Mouse (Mus musculus) urinary bladder, adult 18-20 months (tissue): ENCODE results near the gene Siglecf.
A peak's percentile ranks its signal among the peaks of the same experiment; 100 is the strongest.
"Not testable (repeated sequence)": the region's sequence is repeated elsewhere in the genome, so short reads cannot be mapped to it uniquely, and the experiment has no call there.

ENCODE experiments used
- DNase-seq, 2 experiments: peaks; one replicate each; pipeline ENCODE4 v3.0.0; 2022; ENCODE audit warnings: low spot score in 2 of 2, mixed read lengths in 2 of 2

Gene Siglecf

GRCm38 (mm10) chr7:43351154-43351553 lies at the start of gene Siglecf:
Siglecf (plus strand) TSS chr7:43351341.
- no peak for DNase-seq

- no peak for DNase-seq
Measured at GRCm38 (mm10) chr7:43305235-43305634, 45.9 kb upstream of the Siglecf start.

- DNase-seq = no peak
Measured at GRCm38 (mm10) chr7:43309069-43309468, 42.1 kb upstream of the Siglecf start.

GRCm38 (mm10) chr7:43311632-43312031 lies 39.5 kb upstream of the Siglecf start:
- DNase-seq = no peak

- DNase-seq = no peak
Measured at GRCm38 (mm10) chr7:43312386-43313012, 38.6 kb upstream of the Siglecf start.

- DNase-seq = peak; percentile 80 to 82
Measured at GRCm38 (mm10) chr7:43313013-43313428, 38.1 kb upstream of the Siglecf start, which contains the start of gene Zfp715. Zfp715 (minus strand) TSS chr7:43313294.

- no peak for DNase-seq
Measured at GRCm38 (mm10) chr7:43326223-43326780, 24.8 kb upstream of the Siglecf start.

GRCm38 (mm10) chr7:43328101-43328500 lies 23.0 kb upstream of the Siglecf start:
- no peak for DNase-seq

- no peak for DNase-seq
Measured at GRCm38 (mm10) chr7:43333203-43333602, 17.9 kb upstream of the Siglecf start.

- no peak for DNase-seq
Measured at GRCm38 (mm10) chr7:43333899-43334298, 17.2 kb upstream of the Siglecf start.

- no peak for DNase-seq
Measured at GRCm38 (mm10) chr7:43340771-43341170, 10.4 kb upstream of the Siglecf start.

- DNase-seq = no peak
Measured at GRCm38 (mm10) chr7:43343191-43343590, 8.0 kb upstream of the Siglecf start.

GRCm38 (mm10) chr7:43344020-43344419 lies 7.1 kb upstream of the Siglecf start:
- DNase-seq = no peak

GRCm38 (mm10) chr7:43344491-43344890 lies 6.7 kb upstream of the Siglecf start:
- DNase-seq = no peak

- no peak for DNase-seq
Measured at GRCm38 (mm10) chr7:43346148-43346547, 5.0 kb upstream of the Siglecf start.

- DNase-seq = no peak
Measured at GRCm38 (mm10) chr7:43346571-43346970, 4.6 kb upstream of the Siglecf start.

- not testable (repeated sequence) for DNase-seq
Measured at GRCm38 (mm10) chr7:43349623-43350022, 1.5 kb upstream of the Siglecf start.

GRCm38 (mm10) chr7:43353118-43353517 lies 2.0 kb downstream of the Siglecf start:
- DNase-seq = no peak

- no peak for DNase-seq
Measured at GRCm38 (mm10) chr7:43353758-43354157, 2.6 kb downstream of the Siglecf start.

GRCm38 (mm10) chr7:43354893-43355835 lies 4.0 kb downstream of the Siglecf start:
- no peak for DNase-seq

GRCm38 (mm10) chr7:43358556-43358955 lies 7.4 kb downstream of the Siglecf start:
- no peak for DNase-seq

GRCm38 (mm10) chr7:43361442-43361841 lies 10.3 kb downstream of the Siglecf start:
- no peak for DNase-seq
